Mouse (Mus musculus) liver, postnatal 0 days (tissue): ENCODE data around the gene Ift27.

Experiments used
- CTCF ChIP-seq: sonication (generic); IDR thresholded peaks from 2 replicates; pipeline ENCODE4 v1.5.1; 2016; ENCODE audit warnings: antibody characterized with exemption, low read depth
- EP300 ChIP-seq: IDR thresholded peaks from 2 replicates; pipeline ENCODE4 v1.6.1; 2016; ENCODE audit warnings: antibody characterized with exemption, low read depth, mild to moderate bottlenecking

DNA sequence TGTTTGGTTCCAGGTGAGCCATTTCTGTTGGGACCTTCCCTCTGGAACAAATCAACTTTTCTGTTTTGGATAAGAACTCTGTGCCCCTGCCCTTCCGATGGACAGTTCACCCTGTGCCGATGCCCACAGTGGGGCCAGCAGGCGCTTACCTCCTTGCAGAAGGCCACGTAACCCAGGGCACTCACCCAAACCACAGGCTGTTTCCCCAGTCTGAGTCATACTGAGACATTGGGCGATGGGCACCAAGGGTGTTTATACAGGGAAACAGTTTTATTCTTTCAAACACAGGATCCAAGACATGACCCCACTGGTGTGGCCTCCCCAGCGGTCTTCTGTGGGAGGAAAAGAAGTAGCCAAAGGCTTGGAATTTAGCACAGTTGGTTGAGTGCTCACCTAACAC is 18.5 kb downstream of the Ift27 start:
- no peak for TF ChIP-seq CTCF
- no peak for TF ChIP-seq EP300
